In genomic region chr3:30424036-30424435, GRCm38 (mm10) we compare ENCODE assay signal across 16 mouse cellular contexts.
"Had no signal": no experiment of that assay in that cellular context is flagged by ENCODE, and none has a peak within 500 bp of the region (broad histone marks: within the 10 kb centered on the region; RNA-seq: fewer than 3 reads in every experiment).

No protein-coding gene starts in this region.

- H3K4me1 ChIP-seq: neural tube, embryonic 13.5 days; neural tube, embryonic 15.5 days; stomach, embryonic 15.5 days had no signal

- H3K9me3 ChIP-seq: neural tube, embryonic 13.5 days; neural tube, embryonic 15.5 days; stomach, embryonic 15.5 days had no signal

- H3K36me3 ChIP-seq: neural tube, embryonic 13.5 days; neural tube, embryonic 15.5 days; stomach, embryonic 15.5 days had no signal

- DNase-seq: retina, postnatal 1 day; right cerebral cortex, adult 18-20 months; right cerebral cortex, postnatal 14 days; right cerebral cortex, postnatal 25 days; right cerebral cortex, postnatal 4 days; spleen, adult 18-20 months; thymus, adult 18-20 months; thymus, adult 2 months; thymus, postnatal 14 days; thymus, postnatal 25 days; thymus, postnatal 36 days; thymus, postnatal 4 days had no signal

- H3K27ac ChIP-seq: neural tube, embryonic 13.5 days; neural tube, embryonic 15.5 days; stomach, embryonic 15.5 days; stomach, postnatal 0 days had no signal

- H3K4me3 ChIP-seq: neural tube, embryonic 13.5 days; neural tube, embryonic 15.5 days; stomach, embryonic 15.5 days had no signal

- H3K27me3 ChIP-seq: neural tube, embryonic 13.5 days; neural tube, embryonic 15.5 days; stomach, embryonic 15.5 days had no signal

- H3K9ac ChIP-seq: neural tube, embryonic 13.5 days; neural tube, embryonic 15.5 days; stomach, embryonic 15.5 days had no signal

- H3K4me2 ChIP-seq: neural tube, embryonic 13.5 days; neural tube, embryonic 15.5 days; stomach, embryonic 15.5 days had no signal
